Mouse (Mus musculus): ENCODE measurements around the gene Psd4.

Psd4 gene

GRCm38 (mm10) chr2:24435699-24436098, 68.3 kb downstream of the Psd4 start:
- no peak for DNase-seq (ENCODE audit: low read depth, low spot score)

DNA sequence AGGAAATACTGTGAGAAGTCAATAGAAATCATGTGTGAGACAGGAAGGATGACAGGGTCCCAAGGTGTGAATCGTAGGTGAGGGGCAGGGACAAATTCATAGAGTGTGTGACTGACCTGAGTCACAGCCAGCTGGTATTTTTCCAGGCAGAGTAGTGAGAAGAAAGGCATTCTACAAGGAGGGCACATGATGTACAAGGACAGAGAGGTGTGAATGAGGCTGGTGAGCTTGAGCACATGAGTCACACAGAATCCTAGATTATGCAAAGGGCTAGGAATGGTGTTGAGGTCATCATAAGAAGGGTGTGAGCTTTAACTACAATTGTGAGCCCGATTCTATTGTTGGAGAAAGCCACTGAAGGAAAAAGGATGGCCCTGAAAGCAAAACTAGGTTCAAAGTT, 72.7 kb downstream of the Psd4 start:
- no peak for DNase-seq (ENCODE audit: low read depth, low spot score)

DNA sequence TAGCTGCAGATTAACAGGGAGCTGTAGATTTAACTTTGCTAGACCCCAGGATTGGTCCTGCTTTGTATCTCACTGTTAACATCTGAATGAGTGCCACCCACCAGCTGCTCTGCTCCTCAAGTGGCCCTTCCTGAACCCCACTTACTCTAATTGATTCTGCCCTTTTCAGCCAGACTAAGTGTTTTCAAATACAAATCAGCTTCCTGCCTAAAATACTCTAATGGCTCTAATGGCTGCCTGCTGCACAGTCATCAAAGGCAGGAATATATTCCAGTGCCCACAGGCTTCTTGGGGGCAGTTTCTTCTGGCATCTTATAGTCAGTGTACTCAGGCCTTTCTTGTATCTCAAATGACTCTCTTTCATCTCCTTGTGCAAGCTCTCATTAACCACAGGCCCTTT, 74.5 kb downstream of the Psd4 start:
- no peak for DNase-seq (ENCODE audit: low read depth, low spot score)

DNA sequence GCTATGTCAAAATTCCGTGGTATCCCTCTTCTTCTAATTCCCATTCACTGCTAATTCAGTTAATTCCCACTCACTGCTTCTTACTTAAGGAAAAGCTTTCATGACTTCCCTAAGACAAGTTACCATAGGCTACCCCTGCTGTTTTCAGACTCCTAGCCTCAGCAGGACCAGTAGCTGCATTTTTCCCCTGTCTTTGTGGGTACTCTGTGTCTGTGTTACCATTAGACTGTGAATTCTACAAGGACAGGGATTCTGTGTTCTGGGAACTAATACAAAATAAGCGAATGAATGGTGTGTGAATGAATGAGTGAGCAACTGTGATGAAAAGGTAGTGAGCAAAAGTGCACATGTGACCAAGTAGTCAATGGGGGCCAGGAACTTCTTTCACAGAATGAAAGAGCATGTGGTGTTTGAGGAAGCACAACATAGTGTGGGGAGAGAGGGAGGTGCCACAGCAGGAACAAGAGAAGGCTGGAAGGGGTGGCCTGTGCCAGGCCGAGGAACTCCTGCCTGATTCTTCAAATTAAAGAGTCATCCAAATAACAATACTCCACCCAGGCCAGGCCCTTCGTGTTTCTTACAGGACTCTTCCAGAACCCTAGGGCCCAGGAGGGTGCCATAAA, 75.0 kb downstream of the Psd4 start:
- DNase-seq (ENCODE audit: low read depth, low spot score), result no peak

- DNase-seq (ENCODE audit: low read depth, low spot score), result no peak
These were observed 75.9 kb downstream of the Psd4 start for GRCm38 (mm10) chr2:24443256-24443790.

GRCm38 (mm10) chr2:24449111-24449510, 81.7 kb downstream of the Psd4 start:
- no peak for DNase-seq (ENCODE audit: low read depth, low spot score)

GRCm38 (mm10) chr2:24453206-24453605, 85.8 kb downstream of the Psd4 start:
- DNase-seq (ENCODE audit: low read depth, low spot score), result no peak

DNA sequence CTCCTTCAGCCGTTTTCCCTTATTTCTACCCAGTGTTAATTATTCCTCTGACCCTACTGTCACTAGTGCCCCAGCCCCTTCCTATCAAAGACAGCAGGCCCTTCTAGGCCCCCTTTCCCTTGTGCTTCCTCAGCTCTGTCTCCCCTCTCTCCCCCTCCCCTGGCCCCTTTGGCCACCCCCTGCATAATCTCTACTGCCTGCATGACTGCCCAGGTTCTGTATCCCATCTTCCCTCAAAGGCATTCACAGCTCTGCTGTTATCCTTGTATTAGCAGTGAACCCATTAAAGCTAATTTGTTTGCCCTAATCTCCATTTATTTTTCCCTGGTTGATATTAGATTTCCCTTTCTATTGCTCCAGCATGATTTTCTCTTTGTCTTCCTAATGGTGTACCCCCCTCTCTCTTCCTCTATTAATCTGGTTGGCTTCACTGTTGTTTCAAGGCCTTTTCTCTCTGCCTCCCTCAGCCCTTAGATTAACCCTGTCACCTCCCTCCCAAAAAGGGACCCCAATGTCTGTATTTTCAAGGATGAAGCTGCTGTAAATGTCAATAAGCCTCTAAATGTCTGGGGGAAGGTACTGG, 87.1 kb downstream of the Psd4 start:
- DNase-seq (ENCODE audit: low read depth, low spot score), result no peak

DNA sequence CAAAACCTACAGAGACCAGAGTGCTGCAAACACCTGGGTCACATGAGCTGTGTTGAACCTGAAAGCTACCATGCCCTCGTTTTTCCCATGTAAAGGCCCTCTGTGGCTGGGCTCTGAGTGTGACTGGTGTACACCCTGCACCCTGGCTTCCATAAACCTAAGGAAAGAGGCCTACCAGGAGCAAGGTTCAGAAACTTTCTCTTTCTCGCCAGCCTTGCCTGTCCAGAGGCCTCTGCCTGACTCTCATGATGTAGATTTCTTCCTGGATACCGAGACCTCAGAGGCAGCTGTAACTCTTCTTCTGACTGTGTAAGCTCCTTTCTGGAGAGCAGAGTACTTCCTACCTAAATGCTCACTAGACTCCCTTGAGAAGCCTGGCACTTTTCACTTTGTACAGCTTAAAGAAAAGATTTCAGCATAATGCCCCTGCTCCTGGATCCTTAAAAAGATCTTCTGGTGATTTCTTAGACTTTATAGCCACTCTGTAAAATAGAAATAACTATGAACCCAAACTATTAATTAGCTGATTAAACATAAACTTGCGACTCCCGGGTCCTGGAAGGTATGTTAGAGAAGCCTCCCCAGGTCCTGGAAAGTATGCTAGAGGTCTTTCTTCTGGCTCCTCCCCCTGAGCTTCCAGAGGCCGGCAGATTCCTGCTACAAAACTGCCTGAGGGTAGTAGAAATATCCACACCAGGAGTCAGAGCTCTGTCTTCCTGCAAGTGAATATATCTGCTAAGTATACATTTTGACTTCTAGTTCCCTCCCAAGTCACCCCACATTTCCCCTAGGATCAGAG, 87.9 kb downstream of the Psd4 start:
- DNase-seq (ENCODE audit: low read depth, low spot score), result no peak

DNA sequence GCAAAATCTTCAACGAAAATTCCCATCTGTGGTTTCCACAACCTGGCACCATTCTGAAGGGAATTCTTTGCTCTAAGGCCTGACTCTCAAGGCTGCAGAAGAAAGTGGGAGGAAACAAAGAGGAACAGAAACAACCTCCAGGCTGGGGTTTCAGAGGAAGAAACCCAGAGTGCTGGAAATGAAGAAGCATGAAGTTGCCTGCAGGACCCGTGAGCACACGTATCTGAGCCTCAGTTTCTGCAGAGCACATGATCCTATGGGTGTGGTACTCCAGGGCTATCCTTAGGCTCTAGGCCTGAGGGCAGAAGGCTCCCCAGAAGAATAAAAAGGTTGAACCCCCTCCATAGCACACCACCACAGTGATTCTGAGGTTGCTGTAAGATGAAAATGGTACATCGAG, 89.5 kb downstream of the Psd4 start:
- DNase-seq (ENCODE audit: low read depth, low spot score), result no peak

DNA sequence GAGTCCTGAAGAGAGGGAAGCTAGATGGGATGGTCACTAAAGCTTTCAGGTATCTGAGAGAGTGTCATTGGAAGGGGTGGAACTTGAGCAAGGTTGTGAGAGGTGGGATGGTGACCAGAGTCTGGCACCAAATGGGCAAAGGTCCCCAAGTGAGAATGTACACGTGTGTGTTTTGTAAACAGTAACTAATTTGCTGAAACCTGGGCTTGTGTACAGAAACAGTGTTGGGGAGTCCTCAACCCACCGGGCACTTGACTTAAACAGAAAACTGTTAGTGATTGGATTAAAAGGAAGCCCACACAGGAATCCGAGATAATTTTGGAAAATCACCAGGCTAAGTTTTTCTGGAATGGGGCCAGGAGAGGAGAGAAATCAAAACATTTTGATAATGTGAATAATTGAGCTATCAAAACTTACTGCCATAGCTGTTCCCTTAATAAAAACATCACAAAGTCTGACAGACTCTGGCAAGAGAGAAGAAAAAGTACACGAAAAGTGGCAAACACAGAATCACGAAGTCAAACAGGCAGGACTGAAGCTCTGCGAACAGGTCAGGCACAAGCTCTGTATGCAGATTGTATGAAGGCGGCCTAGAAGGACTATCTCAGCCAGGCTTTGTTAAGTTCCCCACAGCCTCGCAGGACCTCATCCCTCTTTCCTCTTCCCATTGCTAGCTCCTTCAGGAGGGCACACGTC, 92.9 kb downstream of the Psd4 start:
- no peak for DNase-seq (ENCODE audit: low read depth, low spot score)

DNA sequence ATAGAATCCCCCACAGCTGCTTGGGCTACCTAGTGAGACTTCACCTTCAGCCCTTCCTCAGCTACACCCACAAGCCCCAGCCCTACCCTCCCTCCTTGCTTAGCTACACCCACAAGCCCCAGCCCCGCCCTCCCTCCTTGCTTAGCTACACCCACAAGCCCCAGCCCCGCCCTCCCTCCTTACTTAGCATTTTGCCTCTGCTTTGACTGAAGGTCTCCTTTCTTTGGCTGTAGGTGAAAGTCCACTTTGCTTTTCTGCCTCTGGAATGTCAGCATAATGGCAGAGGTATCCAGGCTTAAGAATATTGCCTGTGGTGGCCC, 93.4 kb downstream of the Psd4 start:
- DNase-seq (ENCODE audit: low read depth, low spot score), result peak; percentile 26

All from A20 (cell line).